Mouse (Mus musculus) gastrocnemius, postnatal 10 days (tissue): Measurements from ENCODE around the gene Axin2. TPM values are rescaled to one million over a fixed set of nuclear protein-coding genes. Genes with fewer than 3 reads are reported as not detected.
A peak's percentile ranks its signal among the peaks of the same experiment; 100 is the strongest.

Experiments
- DNase-seq: peaks from one replicate; pipeline ENCODE4 v3.0.0; 2021; ENCODE audit warnings: mixed read lengths
- total RNA-seq, 2 experiments: library from RNA; stranded (reverse); gene quantifications; 2 replicates each; pipeline ENCODE4 v1.2.3; 2021

Axin2 gene
- total RNA-seq, 2 experiments from 2014 or later, result 10.8 to 18.6 TPM

DNA sequence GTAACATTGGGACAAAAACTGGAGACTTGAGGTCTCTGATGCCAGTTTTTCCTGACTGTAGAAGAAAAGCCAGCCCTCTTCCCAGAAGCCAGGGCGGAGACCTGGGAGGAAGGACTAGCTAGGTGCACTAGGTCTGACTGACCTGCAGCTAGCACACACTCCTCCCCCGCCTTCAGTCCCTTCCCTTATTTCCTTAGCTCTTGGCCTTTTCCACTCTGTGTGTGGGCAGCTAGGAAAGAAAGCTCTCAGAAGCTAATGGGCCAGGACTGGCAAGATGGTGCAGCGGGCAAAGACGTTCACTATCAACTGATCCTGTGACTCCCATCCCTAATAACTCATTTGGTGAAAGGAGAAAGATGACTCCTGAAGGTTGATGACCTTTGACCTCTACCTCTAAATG is 17.8 kb upstream of the Axin2 start:
- no peak for DNase-seq

DNA sequence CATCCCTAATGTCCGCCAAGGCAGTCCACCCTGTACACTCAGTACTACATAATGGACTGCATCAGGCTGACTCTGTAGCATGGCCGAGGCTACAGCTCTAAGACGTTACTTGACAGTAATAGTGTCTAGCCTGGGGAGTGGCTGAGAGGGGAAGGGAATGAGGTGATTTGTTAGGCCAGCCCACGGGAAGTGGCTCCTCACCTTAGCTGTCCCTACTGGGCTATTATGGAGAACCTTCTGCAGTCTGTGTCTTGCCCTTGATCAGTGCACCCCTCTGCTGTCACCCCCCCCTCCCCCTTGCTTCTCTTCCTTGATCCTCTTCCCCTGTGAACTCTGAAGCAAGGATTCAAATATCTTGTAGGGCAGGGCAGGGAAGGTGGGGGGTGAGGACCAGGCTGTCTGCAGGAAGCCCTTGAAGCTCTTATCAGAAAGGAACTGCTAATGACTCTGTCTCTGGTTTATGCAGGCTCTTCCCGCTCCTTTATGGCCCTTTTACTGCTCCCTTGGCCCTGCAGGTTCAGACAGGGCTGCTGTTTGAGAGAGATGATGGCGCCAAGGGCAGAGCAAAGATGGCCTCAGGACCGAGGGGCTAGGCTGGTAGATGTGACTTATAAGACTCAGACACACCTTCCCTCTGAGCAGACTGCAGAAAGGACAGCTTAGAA is 13.4 kb upstream of the Axin2 start:
- no peak for DNase-seq

DNA sequence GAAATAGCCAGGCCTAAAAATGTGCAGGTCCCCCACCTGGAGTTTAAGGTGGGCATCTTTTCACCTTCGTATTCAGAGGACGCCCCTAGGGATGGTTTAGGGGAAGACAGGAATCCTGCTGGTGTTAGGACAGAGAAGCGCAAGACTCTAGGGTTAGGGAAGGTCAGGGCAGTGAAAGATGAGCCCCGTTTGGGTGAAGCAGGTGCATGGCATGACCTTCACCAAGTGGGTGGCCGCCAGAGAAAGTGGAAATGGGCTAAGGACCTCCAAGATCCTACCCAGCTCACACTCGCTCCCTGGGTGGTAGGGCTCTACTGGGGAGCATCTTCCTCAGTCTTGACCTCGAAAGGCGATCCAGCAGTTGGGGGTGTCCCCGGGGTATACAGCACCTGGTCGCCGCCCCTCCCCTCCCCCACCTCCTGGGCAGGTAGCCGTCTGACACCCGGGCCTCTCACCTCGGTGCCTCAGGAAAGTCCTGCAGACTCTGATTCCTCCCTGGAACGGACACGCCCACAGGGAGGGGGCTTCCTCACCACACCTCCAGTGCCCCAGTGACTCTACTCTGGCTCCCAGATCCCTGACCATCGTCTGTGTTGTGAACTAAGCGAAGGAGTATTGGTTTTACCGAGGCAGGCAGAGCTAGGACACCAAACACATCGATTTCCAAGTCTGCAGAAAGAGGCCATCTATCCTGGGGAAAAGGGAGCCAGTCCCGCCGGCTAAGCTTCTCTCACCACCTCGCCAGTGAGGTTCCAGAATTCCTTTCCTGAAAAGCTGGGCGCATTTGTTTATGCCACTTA is 10.6 kb upstream of the Axin2 start:
- no peak for DNase-seq

DNA sequence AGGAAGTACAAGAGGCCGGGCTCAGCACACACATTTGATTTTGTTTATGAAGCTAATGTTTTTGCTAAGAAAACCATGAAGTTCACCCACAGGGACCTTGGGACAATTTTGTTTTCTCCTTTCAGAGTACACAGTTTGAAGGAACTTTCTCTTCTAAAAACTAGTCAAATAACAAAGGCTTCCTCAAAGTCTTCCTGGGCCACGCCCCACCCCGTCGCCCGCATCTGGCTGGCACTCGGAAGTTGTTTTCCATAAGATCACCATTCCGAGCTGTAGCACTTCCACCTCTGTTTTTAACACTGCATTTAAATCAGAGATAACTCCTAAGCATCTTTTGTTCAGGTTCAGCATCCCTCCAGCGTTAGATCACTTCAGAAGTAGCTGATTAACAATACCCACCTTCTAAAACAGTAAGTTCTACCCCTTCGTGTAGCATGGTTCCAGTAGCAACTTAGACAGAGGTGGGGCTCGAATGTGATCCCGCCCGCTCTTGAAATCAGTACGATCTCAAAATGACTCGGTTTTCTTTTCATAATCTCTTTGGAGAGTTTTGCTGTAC is 9.7 kb upstream of the Axin2 start:
- no peak for DNase-seq

DNA sequence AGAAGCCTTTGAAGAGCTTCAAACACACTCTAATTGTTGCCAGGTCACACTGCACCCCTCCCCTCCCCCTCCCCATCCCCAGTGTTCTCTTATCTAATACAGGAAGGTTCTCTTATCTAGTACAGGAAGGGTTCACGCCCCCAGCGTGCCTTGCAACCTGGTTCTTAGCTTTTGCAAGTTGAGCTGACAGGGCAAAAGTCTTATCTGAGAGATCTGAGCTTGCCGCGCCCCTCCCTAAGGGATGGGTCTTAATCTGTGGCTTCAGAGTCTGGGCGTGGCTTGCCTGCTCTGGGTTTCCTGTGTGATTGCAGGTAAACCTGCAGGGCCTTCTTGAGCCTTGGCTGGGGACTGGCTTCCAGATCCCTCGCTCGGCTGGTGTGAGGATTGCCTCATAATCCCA is 9.2 kb upstream of the Axin2 start:
- no peak for DNase-seq

DNA sequence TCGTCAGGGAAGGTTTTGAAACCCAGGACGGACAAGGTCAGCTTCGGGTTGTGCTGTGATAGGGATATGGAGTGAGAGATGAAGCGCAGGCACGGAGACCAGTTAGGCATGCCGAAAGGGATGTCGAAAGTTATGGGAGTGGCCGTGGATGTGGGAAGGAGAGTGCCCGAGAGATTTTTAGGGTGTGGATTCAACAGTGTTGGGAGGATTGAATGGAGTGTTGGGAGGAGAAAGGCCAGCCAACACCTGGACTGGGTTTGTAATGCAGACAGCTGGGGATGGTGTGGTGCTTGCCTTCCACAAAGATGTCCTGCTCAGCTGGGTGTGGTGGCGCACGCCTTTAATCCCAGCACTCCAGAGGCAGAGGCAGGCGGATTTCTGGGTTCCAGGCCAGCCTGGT is 8.0 kb upstream of the Axin2 start:
- DNase-seq, result no peak

DNA sequence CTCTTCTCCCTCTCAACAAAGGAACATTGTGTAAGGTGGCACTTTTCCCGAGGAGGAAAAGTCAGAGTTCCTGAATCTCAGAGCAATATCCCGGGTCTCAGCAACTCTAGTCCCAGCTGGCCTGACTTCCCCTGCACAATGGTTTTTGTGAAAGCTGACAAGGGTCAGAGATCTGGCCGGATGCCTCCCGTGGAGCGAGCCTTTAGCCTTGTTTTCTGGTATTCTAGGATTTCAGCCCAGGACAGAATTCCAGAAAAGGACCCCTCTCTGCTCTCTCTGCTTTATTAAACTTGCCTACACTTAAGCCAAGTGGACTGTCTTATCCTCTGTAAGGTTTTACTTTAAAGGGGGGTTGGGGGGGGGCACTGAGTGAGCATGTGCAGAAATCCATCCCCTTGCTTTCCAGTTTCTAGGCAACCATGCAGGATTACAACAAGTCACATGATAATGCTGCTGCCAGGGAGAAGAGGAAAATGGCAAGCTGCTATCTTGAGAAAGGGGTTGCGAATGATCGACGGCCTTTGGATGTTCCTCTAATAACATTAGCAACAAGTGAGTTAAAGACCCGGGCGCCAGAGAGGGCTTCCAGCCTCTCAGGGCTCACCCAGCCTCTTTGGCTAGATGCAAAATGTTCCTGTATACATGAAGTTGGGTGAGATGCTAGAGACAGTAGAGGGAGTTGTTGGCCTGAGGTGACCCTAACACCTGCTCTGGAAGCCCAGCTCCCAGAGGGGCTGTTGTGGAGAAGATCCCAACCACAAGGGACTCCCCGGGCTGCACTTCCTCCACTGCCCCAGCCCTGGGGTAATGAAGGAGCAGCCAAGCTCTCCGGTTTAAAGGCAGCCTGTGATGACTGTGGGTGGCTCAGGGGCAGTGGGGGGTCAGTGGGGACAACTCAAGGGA is 2.5 kb upstream of the Axin2 start:
- DNase-seq, result no peak

DNA sequence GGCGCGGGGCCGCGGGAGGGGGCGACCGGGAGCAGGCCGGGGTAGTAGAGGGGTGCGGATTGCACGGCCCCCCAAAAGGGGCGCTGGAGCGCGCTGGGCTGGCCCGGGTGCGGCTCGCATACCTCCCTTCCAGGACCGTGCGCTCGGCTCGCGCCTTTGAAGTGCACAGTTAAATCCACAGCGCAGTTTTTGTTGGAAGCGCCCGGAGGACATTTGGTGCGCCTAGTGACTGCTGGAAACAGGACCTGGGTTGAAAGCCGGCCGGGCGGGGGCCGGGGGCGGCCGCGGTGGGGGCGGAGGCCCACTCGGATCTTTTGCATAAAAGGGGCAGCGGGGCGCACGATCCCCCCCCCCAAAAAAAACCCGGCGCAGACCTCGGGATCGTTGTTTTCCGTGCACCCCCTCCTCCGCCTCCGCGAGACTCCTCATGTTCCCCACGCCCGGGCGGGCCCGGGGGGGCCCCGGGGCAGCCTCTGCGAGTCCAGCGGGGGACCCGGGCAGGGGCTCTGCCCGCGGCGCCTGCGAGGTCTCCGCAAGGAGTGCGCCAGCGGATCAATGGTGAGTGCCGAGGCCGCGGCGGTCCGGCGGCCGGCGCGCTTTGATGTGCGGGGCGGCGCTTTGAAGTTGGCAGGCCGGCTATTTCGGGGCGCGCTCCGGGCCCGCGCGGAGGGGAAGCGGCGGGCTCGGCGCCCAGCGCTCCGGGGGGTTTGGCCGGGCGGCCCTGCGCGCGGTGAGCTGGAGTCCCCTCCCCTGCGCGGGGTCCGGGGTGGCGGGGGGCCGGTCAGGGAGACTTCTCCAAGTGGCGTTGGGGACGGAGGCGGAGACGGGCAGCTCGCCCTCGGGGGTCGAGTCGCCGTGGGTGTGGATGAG is 722 bp downstream of the Axin2 start:
- peak; percentile 79 for DNase-seq

DNA sequence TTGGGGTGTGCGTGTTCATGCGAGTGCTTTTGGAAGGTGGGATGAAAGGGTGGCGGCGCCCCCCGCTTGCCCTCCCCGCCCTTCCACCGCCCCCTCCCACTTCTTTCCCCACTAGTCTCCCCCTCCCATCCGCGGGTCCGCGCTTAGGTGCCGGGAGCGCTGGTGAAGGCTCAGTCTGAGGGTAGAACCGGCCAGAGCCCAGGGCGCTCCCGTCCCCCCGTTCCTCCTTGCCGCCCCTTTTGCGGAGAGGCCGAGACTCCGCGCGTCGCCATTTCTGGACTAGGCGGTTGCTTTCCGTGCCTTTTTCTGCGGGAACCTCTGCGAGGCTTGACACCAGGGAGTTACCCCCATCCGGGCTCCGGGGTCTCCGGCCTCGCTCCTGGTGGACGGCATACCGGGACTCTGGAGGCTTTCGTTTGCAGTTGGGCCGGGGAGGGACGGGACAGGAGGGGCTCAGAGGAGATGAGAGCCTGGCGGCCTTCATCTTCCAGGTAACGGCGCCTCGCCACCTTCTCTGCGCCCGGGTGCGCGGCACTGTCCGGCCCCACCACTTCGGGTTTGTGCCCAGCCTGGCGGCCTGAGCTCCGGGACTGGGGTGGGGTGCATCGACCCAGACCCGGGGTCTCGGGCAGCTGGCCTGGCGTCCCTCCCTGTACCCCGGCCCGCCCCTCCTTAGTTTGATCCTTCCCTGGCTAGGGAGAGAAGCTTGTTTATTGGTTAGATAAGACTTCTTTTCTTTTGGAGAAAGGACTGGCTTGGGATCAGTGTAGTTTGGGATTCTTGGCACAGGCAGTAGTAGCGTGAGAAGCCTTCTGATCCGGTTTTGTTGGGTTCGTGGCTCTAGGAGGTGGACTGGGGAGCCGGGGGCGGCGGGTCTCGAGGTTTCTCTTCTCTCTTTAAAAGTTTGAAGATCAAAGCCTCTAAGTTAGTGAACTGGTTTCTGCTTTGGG is 1.6 kb downstream of the Axin2 start:
- DNase-seq, result peak; percentile 43

DNA sequence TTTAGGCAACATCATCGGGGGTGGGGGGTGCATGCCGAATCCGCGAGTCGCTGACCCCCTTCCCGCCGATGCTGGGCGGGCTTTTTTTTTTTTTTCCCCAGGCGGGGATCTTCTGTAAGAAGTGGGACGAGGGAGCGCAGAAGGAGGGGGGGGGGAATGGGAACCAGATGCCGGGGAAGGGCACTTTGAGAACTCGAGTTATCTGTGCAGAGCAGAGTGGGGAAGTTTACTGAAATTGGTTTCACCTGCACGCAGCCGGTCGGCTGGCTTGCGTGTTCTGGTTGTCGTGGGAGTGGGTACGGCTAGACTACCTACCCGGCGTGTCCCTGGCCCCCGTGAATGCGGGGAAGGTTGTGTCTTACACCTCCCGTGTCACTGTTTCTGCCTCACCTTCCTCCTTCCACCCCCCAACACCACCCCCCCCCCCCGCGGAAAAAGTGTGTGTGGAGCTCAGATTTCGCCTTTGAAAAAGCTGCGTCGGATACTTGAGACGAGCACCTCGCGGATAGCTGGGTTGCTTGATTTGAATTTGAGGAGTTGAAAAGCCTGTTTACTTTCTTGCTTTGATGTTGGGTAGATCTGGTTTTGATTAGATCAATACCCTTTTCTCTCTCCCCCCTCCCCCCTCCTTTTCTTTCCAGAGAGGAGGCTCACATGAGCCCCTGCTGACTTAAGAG is 2.5 kb downstream of the Axin2 start:
- no peak for DNase-seq

DNA sequence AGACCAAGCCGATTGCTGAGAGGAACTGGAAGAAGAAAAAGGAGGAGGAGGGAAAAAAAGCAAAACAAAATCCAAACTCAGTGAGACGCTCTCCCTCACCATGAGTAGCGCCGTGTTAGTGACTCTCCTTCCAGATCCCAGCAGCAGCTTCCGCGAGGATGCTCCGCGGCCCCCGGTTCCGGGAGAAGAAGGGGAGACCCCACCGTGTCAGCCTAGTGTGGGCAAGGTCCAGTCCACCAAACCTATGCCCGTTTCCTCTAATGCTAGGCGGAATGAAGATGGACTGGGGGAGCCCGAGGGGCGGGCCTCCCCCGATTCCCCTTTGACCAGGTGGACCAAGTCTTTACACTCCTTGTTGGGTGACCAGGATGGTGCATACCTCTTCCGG is 3.0 kb downstream of the Axin2 start:
- no peak for DNase-seq

DNA sequence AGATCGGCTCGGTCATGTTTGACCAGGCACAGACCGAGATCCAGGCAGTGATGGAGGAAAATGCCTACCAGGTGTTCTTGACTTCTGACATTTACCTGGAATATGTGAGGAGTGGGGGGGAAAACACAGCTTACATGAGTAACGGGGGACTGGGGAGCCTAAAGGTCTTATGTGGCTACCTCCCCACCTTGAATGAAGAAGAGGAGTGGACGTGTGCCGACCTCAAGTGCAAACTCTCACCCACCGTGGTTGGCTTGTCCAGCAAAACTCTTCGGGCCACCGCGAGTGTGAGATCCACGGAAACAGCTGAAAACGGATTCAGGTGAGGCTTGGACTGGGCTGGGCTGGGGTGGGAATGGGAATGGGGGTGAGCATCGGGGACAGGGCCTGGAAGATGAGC is 3.6 kb downstream of the Axin2 start:
- DNase-seq, result no peak

DNA sequence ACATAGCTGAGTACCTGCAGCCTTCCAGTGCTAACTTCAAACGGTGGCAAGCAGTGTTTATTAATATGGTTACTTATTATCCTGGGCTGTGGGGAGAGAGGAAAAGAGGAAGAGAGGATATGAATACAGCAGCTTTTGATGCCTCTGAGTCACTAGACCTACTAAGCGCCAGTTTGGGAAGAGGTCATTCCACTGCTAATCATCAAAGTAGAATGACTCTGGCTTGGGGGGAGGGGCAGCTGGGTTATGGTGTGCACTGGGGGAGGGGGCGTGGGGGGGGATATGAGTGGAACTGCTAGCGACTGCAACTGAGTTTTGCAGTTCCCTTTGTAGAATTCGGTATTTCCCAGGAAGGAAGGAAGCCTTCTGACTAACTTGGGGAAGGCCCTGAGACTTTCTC is 4.2 kb downstream of the Axin2 start:
- DNase-seq, result no peak

DNA sequence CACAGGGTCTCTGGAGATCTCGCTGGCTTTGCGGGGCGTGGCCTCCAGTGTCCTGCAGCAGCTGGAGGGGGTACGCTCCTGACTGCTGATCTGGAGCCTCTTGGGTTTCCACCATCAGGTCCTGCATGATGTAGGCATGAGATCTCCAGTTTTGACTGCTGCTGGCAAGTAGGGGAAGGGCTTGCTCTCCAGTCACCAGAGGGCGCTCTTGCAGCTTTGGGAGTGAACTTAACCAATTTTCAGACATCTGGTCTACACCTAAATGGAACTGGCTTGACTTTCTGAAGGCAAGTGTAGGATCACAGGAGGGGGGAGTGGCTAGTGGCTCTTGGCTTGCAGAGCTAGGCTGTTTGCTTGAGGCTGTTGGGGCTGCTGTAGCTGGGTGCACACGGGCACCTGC is 5.1 kb downstream of the Axin2 start:
- DNase-seq, result peak; percentile 91

DNA sequence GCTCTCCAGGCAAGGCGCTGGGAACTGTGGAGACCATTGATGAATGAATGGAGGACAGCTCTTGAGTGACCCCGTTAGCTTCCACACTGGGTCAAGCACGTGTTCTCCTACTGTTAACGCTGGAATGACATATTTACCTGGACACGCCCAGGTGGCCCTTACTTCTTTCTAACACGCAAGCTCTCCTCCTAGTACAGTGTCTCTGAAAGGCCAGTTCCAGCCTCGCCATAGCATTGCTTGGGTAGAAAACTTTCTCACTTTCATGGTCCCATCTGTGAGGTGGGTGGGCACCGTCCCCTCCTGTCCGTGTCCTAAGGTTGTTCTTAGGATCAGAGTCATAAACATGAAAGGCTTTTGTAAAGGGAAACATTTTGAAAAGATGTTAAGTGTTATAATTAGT is 5.7 kb downstream of the Axin2 start:
- DNase-seq, result no peak

DNA sequence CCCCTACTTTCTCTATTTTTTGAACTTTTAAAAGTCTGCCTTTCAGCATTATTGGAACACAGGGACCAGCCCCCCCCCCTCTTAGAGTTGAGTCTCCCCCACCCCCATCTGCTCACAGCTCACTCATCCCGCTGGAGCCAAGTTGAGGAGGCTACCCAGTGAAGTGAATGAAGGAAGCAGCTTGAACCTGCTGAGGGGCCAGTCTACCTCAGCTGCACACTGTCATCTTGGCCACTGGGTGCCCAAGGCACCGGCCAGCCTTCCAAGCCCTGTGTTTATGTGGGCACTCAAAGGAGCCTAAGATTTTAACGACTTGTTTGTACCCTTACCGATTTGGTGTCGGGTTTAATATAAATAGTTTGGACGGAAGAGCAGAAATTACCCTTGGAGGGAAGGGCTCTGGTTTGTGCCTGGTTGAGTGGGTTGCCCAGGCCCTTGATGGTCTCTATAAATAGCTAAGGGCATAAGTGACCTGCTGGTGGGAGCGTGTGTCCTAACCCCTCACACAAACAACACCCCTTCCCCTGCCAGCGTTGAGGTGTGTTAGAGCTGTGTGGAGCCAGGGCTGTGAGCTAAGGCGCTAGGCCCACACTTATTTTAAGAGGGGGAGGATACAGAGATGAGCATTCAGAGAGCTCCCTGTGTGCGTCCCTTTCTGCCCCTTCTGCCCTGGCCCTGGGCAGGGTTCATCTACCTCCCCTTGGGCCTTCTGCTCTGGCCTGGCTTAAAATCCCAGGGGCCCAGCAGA is 6.4 kb downstream of the Axin2 start:
- no peak for DNase-seq

DNA sequence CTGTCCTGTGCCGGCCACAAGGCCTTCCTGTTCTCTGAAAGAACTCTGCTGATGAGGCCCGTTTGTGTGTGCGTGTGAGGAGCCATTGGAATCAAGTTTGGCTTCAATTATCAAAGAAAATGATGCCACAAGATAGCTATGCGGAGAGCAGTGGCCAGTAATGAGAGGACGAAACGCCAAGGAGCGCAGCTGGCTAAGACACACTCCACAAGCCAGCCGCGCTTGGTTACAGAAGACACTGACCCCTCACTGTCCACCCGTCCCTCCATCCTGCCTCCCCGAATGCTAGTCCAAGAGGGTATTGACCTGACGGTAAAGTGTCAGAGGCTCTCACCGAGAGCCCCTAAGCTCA is 6.9 kb downstream of the Axin2 start:
- no peak for DNase-seq

DNA sequence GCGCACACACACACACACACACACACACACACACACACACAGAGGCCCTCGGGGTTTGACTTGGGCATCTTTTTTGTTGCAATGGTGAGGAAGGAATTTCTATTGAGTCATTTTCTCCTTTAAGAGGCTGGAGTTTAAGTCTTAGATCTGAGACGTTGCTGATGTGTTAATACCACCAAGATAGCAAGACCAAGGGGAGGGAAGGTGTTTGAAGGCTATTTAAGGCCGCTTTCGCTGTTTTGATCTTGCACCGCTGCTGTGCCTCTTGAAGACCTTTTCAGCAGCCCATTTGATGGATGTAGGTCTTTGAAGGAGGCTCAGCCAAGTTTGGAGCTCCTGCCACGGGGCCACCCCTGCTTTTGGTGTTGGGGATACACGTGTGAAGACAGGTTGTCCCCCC is 7.9 kb downstream of the Axin2 start:
- DNase-seq, result no peak

DNA sequence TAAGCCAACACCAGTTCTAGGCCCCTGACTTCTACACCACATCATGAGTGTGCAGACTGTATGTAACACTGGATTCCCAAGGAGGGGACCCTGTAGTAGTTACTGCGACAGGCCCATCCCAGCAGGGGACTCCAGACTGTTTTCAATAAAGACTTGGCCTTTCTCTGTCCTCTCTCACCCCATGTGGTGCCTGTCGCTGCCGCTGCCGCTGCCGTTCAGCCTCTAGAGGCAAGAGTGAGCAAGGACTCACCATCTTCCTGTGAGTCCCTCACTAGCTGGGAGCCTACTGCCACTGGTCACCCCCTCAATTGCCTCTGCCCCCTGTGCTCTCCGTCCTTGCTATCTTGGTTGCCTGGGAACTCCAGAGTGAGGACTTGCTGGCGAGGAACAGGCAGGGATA is 8.6 kb downstream of the Axin2 start:
- DNase-seq, result no peak
